Mouse (Mus musculus) heart, embryonic 15.5 days (tissue): ENCODE measurements at regions not wholly inside any gene's neighbourhood (a gene's known extent, or its start where the extent isn't known, plus 50 kb on each side); places are given as distances from the start of the nearest gene placed in this dataset.
A peak's percentile ranks its signal among the peaks of the same experiment; 100 is the strongest.

Experiments used
- ATAC-seq: fragments of 200-750 bp; cut with Nextera tagmentation; replicated peaks from 2 replicates; pipeline ENCODE4 v1.8.0; 2017; ENCODE audit warnings: low read depth, moderate TSS enrichment; ENCODE audit not compliant: insufficient number of reproducible peaks, insufficient read depth, low FRiP score
- H3K27ac ChIP-seq: fragments of 300-500 bp; sonication (generic); 2 replicates; pipeline ENCODE4 v1.5.1; 2015; ENCODE audit warnings: mild to moderate bottlenecking, inconsistent platforms
- H3K27me3 ChIP-seq: fragments of 300-500 bp; sonication (generic); 2 replicates; pipeline ENCODE4 v1.6.1; 2015; ENCODE audit warnings: inconsistent platforms
- H3K36me3 ChIP-seq: fragments of 300-500 bp; sonication (generic); 2 replicates; pipeline ENCODE4 v1.6.1; 2015; ENCODE audit warnings: mild to moderate bottlenecking, inconsistent platforms
- H3K4me1 ChIP-seq: fragments of 300-500 bp; sonication (generic); replicated peaks from 2 replicates; pipeline ENCODE4 v1.6.1; 2015; ENCODE audit warnings: inconsistent platforms
- H3K4me2 ChIP-seq: fragments of 300-500 bp; sonication (generic); 2 replicates; pipeline ENCODE4 v1.6.1; 2015; ENCODE audit warnings: inconsistent platforms, mild to moderate bottlenecking, moderate library complexity
- H3K4me3 ChIP-seq: fragments of 300-500 bp; sonication (generic); 2 replicates; pipeline ENCODE4 v1.5.1; 2015; ENCODE audit warnings: mild to moderate bottlenecking, inconsistent platforms
- H3K9ac ChIP-seq: fragments of 300-500 bp; sonication (generic); 2 replicates; pipeline ENCODE4 v1.6.1; 2015; ENCODE audit warnings: mild to moderate bottlenecking, inconsistent platforms
- H3K9me3 ChIP-seq: fragments of 300-500 bp; sonication (generic); replicated peaks from 2 replicates; pipeline ENCODE4 v1.6.1; 2016; ENCODE audit warnings: inconsistent platforms
- WGBS: fragments of 180-500 bp; shearing (Covaris S2); methylation state at CpG from one replicate; pipeline ENCODE4 v1.1.7; 2015; ENCODE audit warnings: mixed read lengths; 5-methylcytosine and 5-hydroxymethylcytosine counted together

GRCm38 (mm10) chr10:44636786-44637185, 108.5 kb upstream of the Prdm1 start:
- no peaks in the 10 kb centered on the region for H3K27me3 ChIP-seq
- H3K9me3 ChIP-seq: no peaks in the 10 kb centered on the region
- no peak for ATAC-seq
- H3K4me3 ChIP-seq: no peak overlapping the region
- H3K9ac ChIP-seq: no peak overlapping the region
- no peak overlapping the region for H3K4me2 ChIP-seq
- H3K36me3 ChIP-seq: no peaks in the 10 kb centered on the region
- H3K4me1 ChIP-seq: no peaks in the 10 kb centered on the region
- H3K27ac ChIP-seq: no peak overlapping the region
- 58% methylated on average over 3 of the region's 3 CpGs for WGBS

- no peak overlapping the region for H3K4me3 ChIP-seq
- H3K36me3 ChIP-seq: no peaks in the 10 kb centered on the region
- H3K4me1 ChIP-seq: no peaks in the 10 kb centered on the region
- H3K9me3 ChIP-seq: no peaks in the 10 kb centered on the region
- no peak overlapping the region for H3K4me2 ChIP-seq
- H3K9ac ChIP-seq: no peak overlapping the region
- H3K27ac ChIP-seq: no peak overlapping the region
- no peaks in the 10 kb centered on the region for H3K27me3 ChIP-seq
- no peak for ATAC-seq
These were observed 107.8 kb upstream of the Prdm1 start for GRCm38 (mm10) chr10:44636061-44636460.

GRCm38 (mm10) chr10:44631584-44631983, 103.3 kb upstream of the Prdm1 start:
- Histone ChIP-seq H3K9ac (no peak overlapping the region), H3K4me1 (no peaks in the 10 kb centered on the region), H3K9me3 (no peaks in the 10 kb centered on the region), H3K4me2 (no peak overlapping the region), H3K27ac (no peak overlapping the region), H3K27me3 (no peaks in the 10 kb centered on the region), H3K4me3 (no peak overlapping the region), H3K36me3 (no peaks in the 10 kb centered on the region)
- 42% methylated on average over 8 of the region's 8 CpGs for WGBS
- ATAC-seq: no peak

- Histone ChIP-seq H3K4me3 (no peak overlapping the region), H3K9ac (no peak overlapping the region), H3K4me2 (peak overlapping the region; percentile 7; the same call in 1 of the 2 replicates), H3K36me3 (no peaks in the 10 kb centered on the region), H3K27me3 (no peaks in the 10 kb centered on the region), H3K27ac (peak overlapping the region; percentile 49), H3K4me1 (no peaks in the 10 kb centered on the region), H3K9me3 (no peaks in the 10 kb centered on the region)
- 52% methylated on average over 13 of the region's 13 CpGs for WGBS
- ATAC-seq: no peak
These were observed 102.2 kb upstream of the Prdm1 start for GRCm38 (mm10) chr10:44630485-44630884.

GRCm38 (mm10) chr10:44628387-44628786, 100.1 kb upstream of the Prdm1 start:
- ATAC-seq: no peak
- Histone ChIP-seq H3K36me3 (no peaks in the 10 kb centered on the region), H3K9me3 (no peaks in the 10 kb centered on the region), H3K27me3 (no peaks in the 10 kb centered on the region), H3K4me3 (no peak overlapping the region), H3K27ac (no peak overlapping the region), H3K4me2 (no peak overlapping the region), H3K9ac (no peak overlapping the region), H3K4me1 (no peaks in the 10 kb centered on the region)
- WGBS: 84% methylated on average over 3 of the region's 3 CpGs

- H3K4me2 ChIP-seq: no peak overlapping the region
- H3K9me3 ChIP-seq: no peaks in the 10 kb centered on the region
- H3K4me1 ChIP-seq: no peaks in the 10 kb centered on the region
- no peak overlapping the region for H3K4me3 ChIP-seq
- no peak overlapping the region for H3K9ac ChIP-seq
- no peak for ATAC-seq
- no peaks in the 10 kb centered on the region for H3K27me3 ChIP-seq
- no peak overlapping the region for H3K27ac ChIP-seq
- WGBS: 85% methylated on average over 3 of the region's 3 CpGs
- H3K36me3 ChIP-seq: no peaks in the 10 kb centered on the region
These were observed 99.1 kb upstream of the Prdm1 start for GRCm38 (mm10) chr10:44627431-44627830.

GRCm38 (mm10) chr10:44625521-44625920, 97.2 kb upstream of the Prdm1 start:
- 79% methylated on average over 4 of the region's 4 CpGs for WGBS
- H3K4me2 ChIP-seq: no peak overlapping the region
- no peak overlapping the region for H3K27ac ChIP-seq
- H3K4me1 ChIP-seq: no peaks in the 10 kb centered on the region
- ATAC-seq: no peak
- no peaks in the 10 kb centered on the region for H3K36me3 ChIP-seq
- no peak overlapping the region for H3K4me3 ChIP-seq
- H3K9ac ChIP-seq: no peak overlapping the region
- no peaks in the 10 kb centered on the region for H3K9me3 ChIP-seq
- no peaks in the 10 kb centered on the region for H3K27me3 ChIP-seq

GRCm38 (mm10) chr10:44615586-44615985, 87.3 kb upstream of the Prdm1 start:
- Histone ChIP-seq H3K4me1 (no peaks in the 10 kb centered on the region), H3K4me2 (no peak overlapping the region), H3K27me3 (no peaks in the 10 kb centered on the region), H3K9me3 (no peaks in the 10 kb centered on the region), H3K9ac (no peak overlapping the region), H3K4me3 (no peak overlapping the region), H3K36me3 (no peaks in the 10 kb centered on the region), H3K27ac (no peak overlapping the region)
- ATAC-seq: no peak
- 77% methylated on average over 1 of the region's 1 CpGs for WGBS

GRCm38 (mm10) chr10:44612571-44612970, 84.3 kb upstream of the Prdm1 start:
- Histone ChIP-seq H3K27me3 (no peaks in the 10 kb centered on the region), H3K9me3 (no peaks in the 10 kb centered on the region), H3K27ac (no peak overlapping the region), H3K4me2 (no peak overlapping the region), H3K4me1 (no peaks in the 10 kb centered on the region), H3K4me3 (no peak overlapping the region), H3K9ac (no peak overlapping the region), H3K36me3 (no peaks in the 10 kb centered on the region)
- no peak for ATAC-seq
- 81% methylated on average over 7 of the region's 7 CpGs for WGBS

GRCm38 (mm10) chr10:44611399-44611798, 83.1 kb upstream of the Prdm1 start:
- Histone ChIP-seq H3K9ac (no peak overlapping the region), H3K4me2 (no peak overlapping the region), H3K36me3 (no peaks in the 10 kb centered on the region), H3K4me3 (no peak overlapping the region), H3K27me3 (no peaks in the 10 kb centered on the region), H3K9me3 (no peaks in the 10 kb centered on the region), H3K27ac (no peak overlapping the region), H3K4me1 (no peaks in the 10 kb centered on the region)
- 82% methylated on average over 5 of the region's 5 CpGs for WGBS
- no peak for ATAC-seq

- no peaks in the 10 kb centered on the region for H3K4me1 ChIP-seq
- no peak overlapping the region for H3K4me2 ChIP-seq
- no peaks in the 10 kb centered on the region for H3K36me3 ChIP-seq
- no peak for ATAC-seq
- no peak overlapping the region for H3K9ac ChIP-seq
- H3K4me3 ChIP-seq: no peak overlapping the region
- no peaks in the 10 kb centered on the region for H3K9me3 ChIP-seq
- WGBS: 57% methylated on average over 6 of the region's 6 CpGs
- H3K27ac ChIP-seq: no peak overlapping the region
- no peaks in the 10 kb centered on the region for H3K27me3 ChIP-seq
These were observed 80.9 kb upstream of the Prdm1 start for GRCm38 (mm10) chr10:44609187-44609586.

- H3K9ac ChIP-seq: no peak overlapping the region
- no peak for ATAC-seq
- H3K4me1 ChIP-seq: no peaks in the 10 kb centered on the region
- no peak overlapping the region for H3K4me2 ChIP-seq
- no peak overlapping the region for H3K4me3 ChIP-seq
- 31% methylated on average over 5 of the region's 5 CpGs for WGBS
- H3K36me3 ChIP-seq: no peaks in the 10 kb centered on the region
- H3K9me3 ChIP-seq: no peaks in the 10 kb centered on the region
- H3K27ac ChIP-seq: no peak overlapping the region
- no peaks in the 10 kb centered on the region for H3K27me3 ChIP-seq
These were observed 79.1 kb upstream of the Prdm1 start for GRCm38 (mm10) chr10:44607334-44607851.
